Mouse (Mus musculus): Measurements from ENCODE around the gene Soga1.
A peak's percentile ranks its signal among the peaks of the same experiment; 100 is the strongest.

DNA sequence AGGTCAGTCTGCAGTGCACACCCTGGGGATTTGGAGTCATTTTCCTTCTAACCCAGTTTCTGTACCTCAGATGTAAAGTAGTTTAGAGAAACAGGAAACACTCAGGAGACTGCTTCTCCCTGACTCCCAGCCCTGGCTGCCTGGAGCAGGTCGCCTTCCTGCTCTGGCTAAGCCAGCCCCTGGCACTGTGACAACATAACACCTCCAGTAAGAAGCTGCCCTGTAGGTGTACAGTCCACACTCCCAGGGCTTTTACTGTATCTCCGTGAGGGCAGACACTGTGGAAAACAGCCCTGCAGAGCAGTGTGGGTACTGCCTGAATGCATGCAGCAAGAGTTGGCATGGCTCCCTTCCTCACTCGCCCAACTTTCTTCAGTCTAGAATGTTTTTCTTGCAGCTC, 3.4 kb downstream of the Soga1 start:
- TF ChIP-seq EP300 (optimal IDR thresholded peaks at IDR 0.05) (no peak), CTCF (IDR thresholded peaks at IDR 0.05; ENCODE audit: low read depth) (0 out of 2 replicates have a peak, but pooled peaks have one; percentile 8)

Data from stomach, postnatal 0 days (tissue).